Mouse (Mus musculus) intestine, embryonic 15.5 days (tissue): ENCODE data around the gene Slc45a3. TPM values are rescaled to one million over a fixed set of nuclear protein-coding genes. Genes with fewer than 3 reads are reported as not detected.
A peak's percentile ranks its signal among the peaks of the same experiment; 100 is the strongest.

Source experiments
- ATAC-seq: fragments of 200-750 bp; cut with Nextera tagmentation; 2 replicates; pipeline ENCODE4 v1.8.0; 2017; ENCODE audit warnings: moderate TSS enrichment, moderate library complexity
- H3K27ac ChIP-seq: fragments of 300-500 bp; sonication (generic); 2 replicates; pipeline ENCODE4 v1.5.1; 2015; ENCODE audit warnings: mild to moderate bottlenecking, inconsistent platforms
- H3K27me3 ChIP-seq: fragments of 300-500 bp; sonication (generic); replicated peaks from 2 replicates; pipeline ENCODE4 v1.6.1; 2015; ENCODE audit warnings: inconsistent platforms
- H3K36me3 ChIP-seq: fragments of 300-500 bp; sonication (generic); 2 replicates; pipeline ENCODE4 v1.6.1; 2015; ENCODE audit warnings: inconsistent platforms
- H3K4me1 ChIP-seq: fragments of 300-500 bp; sonication (generic); replicated peaks from 2 replicates; pipeline ENCODE4 v1.6.1; 2015; ENCODE audit warnings: inconsistent platforms
- H3K4me2 ChIP-seq: fragments of 300-500 bp; sonication (generic); replicated peaks from 2 replicates; pipeline ENCODE4 v1.6.1; 2015; ENCODE audit warnings: mild to moderate bottlenecking, inconsistent platforms
- H3K4me3 ChIP-seq: fragments of 300-500 bp; sonication (generic); replicated peaks from 2 replicates; pipeline ENCODE4 v1.5.1; 2015; ENCODE audit warnings: inconsistent platforms
- H3K9ac ChIP-seq: fragments of 300-500 bp; sonication (generic); 2 replicates; pipeline ENCODE4 v1.6.1; 2015; ENCODE audit warnings: inconsistent platforms
- H3K9me3 ChIP-seq: fragments of 300-500 bp; sonication (generic); 2 replicates; pipeline ENCODE4 v1.6.1; 2016; ENCODE audit warnings: inconsistent platforms
- WGBS: fragments of 180-500 bp; shearing (Covaris S2); methylation state at CpG from one replicate; pipeline ENCODE4 v1.1.7; 2015; 5-methylcytosine and 5-hydroxymethylcytosine counted together
- polyA plus RNA-seq: library from polyadenylated mRNA; unstranded; fragments of >200 nt; fragmentation: Nextera tagmentation; extraction: Ambion mirVana; gene quantifications from 2 replicates; pipeline ENCODE4 v1.2.1, GENCODE M21; 2015

Slc45a3 gene
- 2.8 and 3.6 TPM in 2 replicates for polyA plus RNA-seq

GRCm38 (mm10) chr1:131962606-131963084 lies at the start of gene Slc45a3:
Slc45a3 (plus strand) TSS chr1:131962967.
- no peaks in the 10 kb centered on the region for H3K36me3 ChIP-seq
- peaks cover 34% of the 10 kb centered on the region for H3K27me3 ChIP-seq
- H3K27ac ChIP-seq = no peak within 1 kb of the TSS
- peak within 1 kb of the TSS; percentile 76 for H3K4me3 ChIP-seq
- peak within 1 kb of the TSS; percentile 100 for H3K4me2 ChIP-seq
- peak within 1 kb of the TSS; percentile 54 for H3K9ac ChIP-seq
- under 1% methylated on average over 32 of the region's 35 CpGs for WGBS
- peaks cover 14% of the 10 kb centered on the region for H3K4me1 ChIP-seq
- ATAC-seq = peak; percentile 78
- H3K9me3 ChIP-seq = no peaks in the 10 kb centered on the region

GRCm38 (mm10) chr1:131917634-131918033 lies 45.1 kb upstream of the Slc45a3 start:
- Histone ChIP-seq H3K9me3 (no peaks in the 10 kb centered on the region), H3K27ac (no peak overlapping the region), H3K4me1 (0 out of 2 replicates have a peak, but pooled peaks cover 5% of the 10 kb centered on the region), H3K36me3 (peaks cover 7% of the 10 kb centered on the region), H3K27me3 (no peaks in the 10 kb centered on the region), H3K9ac (no peak overlapping the region), H3K4me2 (no peak overlapping the region), H3K4me3 (no peak overlapping the region)
- WGBS = 59% methylated on average over 6 of the region's 6 CpGs
- no peak for ATAC-seq

- Histone ChIP-seq H3K9me3 (no peaks in the 10 kb centered on the region), H3K36me3 (peaks cover 11% of the 10 kb centered on the region), H3K9ac (no peak overlapping the region), H3K27ac (no peak overlapping the region), H3K4me2 (no peak overlapping the region), H3K27me3 (no peaks in the 10 kb centered on the region), H3K4me3 (no peak overlapping the region), H3K4me1 (0 out of 2 replicates have a peak, but pooled peaks cover 5% of the 10 kb centered on the region)
- ATAC-seq = no peak
- 90% methylated on average over 2 of the region's 2 CpGs for WGBS
Observed at GRCm38 (mm10) chr1:131919052-131919451, 43.7 kb upstream of the Slc45a3 start.

- Histone ChIP-seq H3K4me2 (no peak overlapping the region), H3K4me1 (no peaks in the 10 kb centered on the region), H3K4me3 (no peak overlapping the region), H3K36me3 (peaks cover 21% of the 10 kb centered on the region), H3K9ac (no peak overlapping the region), H3K27me3 (no peaks in the 10 kb centered on the region), H3K27ac (no peak overlapping the region), H3K9me3 (no peaks in the 10 kb centered on the region)
- 96% methylated on average over 3 of the region's 3 CpGs for WGBS
- ATAC-seq = no peak
Observed at GRCm38 (mm10) chr1:131922100-131922499, 40.7 kb upstream of the Slc45a3 start.

- peaks cover 17% of the 10 kb centered on the region; the same call in 1 of the 2 replicates for H3K36me3 ChIP-seq
Observed at GRCm38 (mm10) chr1:131933471-131933870, 29.3 kb upstream of the Slc45a3 start.

GRCm38 (mm10) chr1:131937659-131938305 lies 25.0 kb upstream of the Slc45a3 start:
- ATAC-seq = peak; percentile 57; the same call in 1 of the 2 replicates
- no peaks in the 10 kb centered on the region for H3K9me3 ChIP-seq
- H3K4me2 ChIP-seq = no peak overlapping the region
- no peak overlapping the region for H3K27ac ChIP-seq
- 50% methylated on average over 6 of the region's 6 CpGs for WGBS
- no peak overlapping the region for H3K4me3 ChIP-seq
- H3K36me3 ChIP-seq = 0 out of 2 replicates have a peak, but pooled peaks cover 4% of the 10 kb centered on the region
- no peaks in the 10 kb centered on the region for H3K4me1 ChIP-seq
- no peaks in the 10 kb centered on the region for H3K27me3 ChIP-seq
- no peak overlapping the region for H3K9ac ChIP-seq

More at GRCm38 (mm10) chr1:131933471-131933870, 29.3 kb upstream of the Slc45a3 start:
- WGBS = 76% methylated on average over 2 of the region's 2 CpGs
- no peak overlapping the region for H3K4me3 ChIP-seq
- no peak overlapping the region for H3K27ac ChIP-seq
- ATAC-seq = no peak
- H3K4me1 ChIP-seq = no peaks in the 10 kb centered on the region
- no peak overlapping the region for H3K9ac ChIP-seq
- H3K9me3 ChIP-seq = no peaks in the 10 kb centered on the region
- H3K4me2 ChIP-seq = no peak overlapping the region
- no peaks in the 10 kb centered on the region for H3K27me3 ChIP-seq

GRCm38 (mm10) chr1:131938811-131939210 lies 24.0 kb upstream of the Slc45a3 start:
- peak; percentile 46 for ATAC-seq

GRCm38 (mm10) chr1:131940711-131941244 lies 22.0 kb upstream of the Slc45a3 start:
- Histone ChIP-seq H3K4me1 (no peaks in the 10 kb centered on the region), H3K27me3 (no peaks in the 10 kb centered on the region), H3K4me2 (no peak overlapping the region), H3K36me3 (0 out of 2 replicates have a peak, but pooled peaks cover under 1% of the 10 kb centered on the region), H3K4me3 (no peak overlapping the region), H3K9me3 (no peaks in the 10 kb centered on the region), H3K27ac (no peak overlapping the region), H3K9ac (no peak overlapping the region)
- ATAC-seq = no peak
- WGBS = 75% methylated on average over 2 of the region's 2 CpGs

More at GRCm38 (mm10) chr1:131938811-131939210, 24.0 kb upstream of the Slc45a3 start:
- H3K27ac ChIP-seq = no peak overlapping the region
- no peak overlapping the region for H3K4me2 ChIP-seq
- H3K27me3 ChIP-seq = no peaks in the 10 kb centered on the region
- 0 out of 2 replicates have a peak, but pooled peaks cover 4% of the 10 kb centered on the region for H3K36me3 ChIP-seq
- H3K9me3 ChIP-seq = no peaks in the 10 kb centered on the region
- H3K4me3 ChIP-seq = no peak overlapping the region
- 39% methylated on average over 1 of the region's 1 CpGs for WGBS
- H3K9ac ChIP-seq = no peak overlapping the region
- no peaks in the 10 kb centered on the region for H3K4me1 ChIP-seq

- H3K36me3 ChIP-seq = no peaks in the 10 kb centered on the region
- H3K9me3 ChIP-seq = no peaks in the 10 kb centered on the region
- WGBS = 95% methylated on average over 1 of the region's 1 CpGs
- H3K4me2 ChIP-seq = no peak overlapping the region
- H3K4me3 ChIP-seq = no peak overlapping the region
- H3K27ac ChIP-seq = no peak overlapping the region
- H3K27me3 ChIP-seq = no peaks in the 10 kb centered on the region
- no peaks in the 10 kb centered on the region for H3K4me1 ChIP-seq
- no peak for ATAC-seq
- H3K9ac ChIP-seq = no peak overlapping the region
Observed at GRCm38 (mm10) chr1:131941501-131941900, 21.3 kb upstream of the Slc45a3 start.

- WGBS = 64% methylated on average over 16 of the region's 16 CpGs
- no peak overlapping the region for H3K27ac ChIP-seq
Observed at GRCm38 (mm10) chr1:131942621-131943590, 19.9 kb upstream of the Slc45a3 start.

GRCm38 (mm10) chr1:131945674-131946440 lies 16.9 kb upstream of the Slc45a3 start:
- peak; percentile 64 for ATAC-seq
- Histone ChIP-seq H3K9ac (no peak overlapping the region), H3K27ac (peak overlapping the region; percentile 44), H3K27me3 (no peaks in the 10 kb centered on the region), H3K4me2 (no peak overlapping the region), H3K9me3 (no peaks in the 10 kb centered on the region), H3K4me1 (no peaks in the 10 kb centered on the region), H3K4me3 (no peak overlapping the region), H3K36me3 (no peaks in the 10 kb centered on the region)
- WGBS = 40% methylated on average over 10 of the region's 10 CpGs

More at GRCm38 (mm10) chr1:131942621-131943590, 19.9 kb upstream of the Slc45a3 start:
- H3K36me3 ChIP-seq = no peaks in the 10 kb centered on the region
- no peak overlapping the region for H3K9ac ChIP-seq
- no peak overlapping the region for H3K4me3 ChIP-seq
- H3K4me1 ChIP-seq = no peaks in the 10 kb centered on the region
- no peak overlapping the region for H3K4me2 ChIP-seq
- H3K27me3 ChIP-seq = no peaks in the 10 kb centered on the region
- no peaks in the 10 kb centered on the region for H3K9me3 ChIP-seq
- no peak for ATAC-seq
